Mouse (Mus musculus): ENCODE results near the gene Map4k1. TPM values are rescaled to one million over a fixed set of nuclear protein-coding genes. Genes with fewer than 3 reads are reported as not detected.
A peak's percentile ranks its signal among the peaks of the same experiment; 100 is the strongest.

Map4k1 gene
- polyA plus RNA-seq, 1 experiment = 6.2 TPM

- Histone ChIP-seq H3K27ac (ENCODE audit: insufficient read depth, low read depth, low read length) (peak overlapping the region; percentile 71), H3K4me3 (ENCODE audit: insufficient read depth, low read depth, low read length) (no peak overlapping the region), H3K4me1 (ENCODE audit: control insufficient read depth, insufficient read depth, low read length) (peaks cover 82% of the 10 kb centered on the region), H3K36me3 (ENCODE audit: control insufficient read depth, insufficient read depth, low read length) (0 out of 2 replicates have a peak, but pooled peaks cover 2% of the 10 kb centered on the region), H3K27me3 (replicated peaks; ENCODE audit: control insufficient read depth, insufficient read depth, low read length) (no peaks in the 10 kb centered on the region)
- TF ChIP-seq POLR2A (IDR thresholded peaks at IDR 0.05; ENCODE audit: low read depth, low read length) = no peak
- TF ChIP-seq CTCF (conservative IDR thresholded peaks at IDR 0.05; ENCODE audit: insufficient read depth, insufficient read length, low read depth, low read length) = no peak
- 23% methylated on average over 4 of the region's 4 CpGs for WGBS
- DNase-seq = peak; percentile 57
Measured at GRCm38 (mm10) chr7:28941129-28941528, 40.7 kb upstream of the Map4k1 start.

GRCm38 (mm10) chr7:28941542-28941941, 40.3 kb upstream of the Map4k1 start:
- Histone ChIP-seq H3K27me3 (replicated peaks; ENCODE audit: control insufficient read depth, insufficient read depth, low read length) (no peaks in the 10 kb centered on the region), H3K4me1 (ENCODE audit: control insufficient read depth, insufficient read depth, low read length) (peaks cover 82% of the 10 kb centered on the region), H3K27ac (ENCODE audit: insufficient read depth, low read depth, low read length) (peak overlapping the region; percentile 71), H3K36me3 (ENCODE audit: control insufficient read depth, insufficient read depth, low read length) (0 out of 2 replicates have a peak, but pooled peaks cover 2% of the 10 kb centered on the region), H3K4me3 (ENCODE audit: insufficient read depth, low read depth, low read length) (no peak overlapping the region)
- peak; percentile 79 for DNase-seq
- WGBS = 23% methylated on average over 4 of the region's 4 CpGs
- TF ChIP-seq CTCF (conservative IDR thresholded peaks at IDR 0.05; ENCODE audit: insufficient read depth, insufficient read length, low read depth, low read length) (no peak), POLR2A (IDR thresholded peaks at IDR 0.05; ENCODE audit: low read depth, low read length) (no peak)

- DNase-seq = peak; percentile 20
- Histone ChIP-seq H3K27me3 (replicated peaks; ENCODE audit: control insufficient read depth, insufficient read depth, low read length) (no peaks in the 10 kb centered on the region), H3K36me3 (ENCODE audit: control insufficient read depth, insufficient read depth, low read length) (0 out of 2 replicates have a peak, but pooled peaks cover 2% of the 10 kb centered on the region), H3K4me3 (ENCODE audit: insufficient read depth, low read depth, low read length) (no peak overlapping the region), H3K4me1 (ENCODE audit: control insufficient read depth, insufficient read depth, low read length) (peaks cover 78% of the 10 kb centered on the region), H3K27ac (ENCODE audit: insufficient read depth, low read depth, low read length) (peak overlapping the region; percentile 79)
- TF ChIP-seq POLR2A (IDR thresholded peaks at IDR 0.05; ENCODE audit: low read depth, low read length) (no peak), CTCF (conservative IDR thresholded peaks at IDR 0.05; ENCODE audit: insufficient read depth, insufficient read length, low read depth, low read length) (no peak)
- WGBS = 47% methylated on average over 5 of the region's 5 CpGs
Measured at GRCm38 (mm10) chr7:28943451-28944180, 38.2 kb upstream of the Map4k1 start.

- 30% methylated on average over 6 of the region's 6 CpGs for WGBS
Measured at GRCm38 (mm10) chr7:28944756-28945415, 37.0 kb upstream of the Map4k1 start.

GRCm38 (mm10) chr7:28945416-28946270, 36.2 kb upstream of the Map4k1 start:
- Histone ChIP-seq H3K27ac (ENCODE audit: insufficient read depth, low read depth, low read length) (peak overlapping the region; percentile 96), H3K27me3 (replicated peaks; ENCODE audit: control insufficient read depth, insufficient read depth, low read length) (no peaks in the 10 kb centered on the region), H3K36me3 (ENCODE audit: control insufficient read depth, insufficient read depth, low read length) (0 out of 2 replicates have a peak, but pooled peaks cover 2% of the 10 kb centered on the region), H3K4me3 (ENCODE audit: insufficient read depth, low read depth, low read length) (no peak overlapping the region), H3K4me1 (ENCODE audit: control insufficient read depth, insufficient read depth, low read length) (peaks cover 73% of the 10 kb centered on the region)
- WGBS = 22% methylated on average over 10 of the region's 10 CpGs
- peak; percentile 74 for DNase-seq
- TF ChIP-seq CTCF (conservative IDR thresholded peaks at IDR 0.05; ENCODE audit: insufficient read depth, insufficient read length, low read depth, low read length) = no peak
- no peak for TF ChIP-seq POLR2A (IDR thresholded peaks at IDR 0.05; ENCODE audit: low read depth, low read length)

More at GRCm38 (mm10) chr7:28944756-28945415, 37.0 kb upstream of the Map4k1 start:
- Histone ChIP-seq H3K4me3 (ENCODE audit: insufficient read depth, low read depth, low read length) (no peak overlapping the region), H3K4me1 (ENCODE audit: control insufficient read depth, insufficient read depth, low read length) (peaks cover 76% of the 10 kb centered on the region), H3K27me3 (replicated peaks; ENCODE audit: control insufficient read depth, insufficient read depth, low read length) (no peaks in the 10 kb centered on the region), H3K36me3 (ENCODE audit: control insufficient read depth, insufficient read depth, low read length) (0 out of 2 replicates have a peak, but pooled peaks cover 2% of the 10 kb centered on the region), H3K27ac (ENCODE audit: insufficient read depth, low read depth, low read length) (peak overlapping the region; percentile 96)
- TF ChIP-seq POLR2A (IDR thresholded peaks at IDR 0.05; ENCODE audit: low read depth, low read length) (no peak), CTCF (conservative IDR thresholded peaks at IDR 0.05; ENCODE audit: insufficient read depth, insufficient read length, low read depth, low read length) (no peak)
- peak; percentile 55 for DNase-seq

- no peak for TF ChIP-seq POLR2A (IDR thresholded peaks at IDR 0.05; ENCODE audit: low read depth, low read length)
- TF ChIP-seq CTCF (conservative IDR thresholded peaks at IDR 0.05; ENCODE audit: insufficient read depth, insufficient read length, low read depth, low read length) = no peak
- H3K27me3 ChIP-seq (replicated peaks; ENCODE audit: control insufficient read depth, insufficient read depth, low read length) = no peaks in the 10 kb centered on the region
- DNase-seq = no peak
- H3K4me3 ChIP-seq (ENCODE audit: insufficient read depth, low read depth, low read length) = no peak overlapping the region
- H3K4me1 ChIP-seq (ENCODE audit: control insufficient read depth, insufficient read depth, low read length) = peaks cover 71% of the 10 kb centered on the region
- peak overlapping the region; percentile 79 for H3K27ac ChIP-seq (ENCODE audit: insufficient read depth, low read depth, low read length)
- WGBS = 24% methylated on average over 1 of the region's 1 CpGs
- H3K36me3 ChIP-seq (ENCODE audit: control insufficient read depth, insufficient read depth, low read length) = 0 out of 2 replicates have a peak, but pooled peaks cover 2% of the 10 kb centered on the region
Measured at GRCm38 (mm10) chr7:28946271-28946610, 35.6 kb upstream of the Map4k1 start.

Measured in kidney, adult 2 months (tissue).